Mouse (Mus musculus): Measurements from ENCODE around the gene Ppm1l. TPM values are rescaled to one million over a fixed set of nuclear protein-coding genes. Genes with fewer than 3 reads are reported as not detected.

Gene Ppm1l
- polyA plus RNA-seq, 1 experiment from 2014 or later = 5.7 TPM

DNA sequence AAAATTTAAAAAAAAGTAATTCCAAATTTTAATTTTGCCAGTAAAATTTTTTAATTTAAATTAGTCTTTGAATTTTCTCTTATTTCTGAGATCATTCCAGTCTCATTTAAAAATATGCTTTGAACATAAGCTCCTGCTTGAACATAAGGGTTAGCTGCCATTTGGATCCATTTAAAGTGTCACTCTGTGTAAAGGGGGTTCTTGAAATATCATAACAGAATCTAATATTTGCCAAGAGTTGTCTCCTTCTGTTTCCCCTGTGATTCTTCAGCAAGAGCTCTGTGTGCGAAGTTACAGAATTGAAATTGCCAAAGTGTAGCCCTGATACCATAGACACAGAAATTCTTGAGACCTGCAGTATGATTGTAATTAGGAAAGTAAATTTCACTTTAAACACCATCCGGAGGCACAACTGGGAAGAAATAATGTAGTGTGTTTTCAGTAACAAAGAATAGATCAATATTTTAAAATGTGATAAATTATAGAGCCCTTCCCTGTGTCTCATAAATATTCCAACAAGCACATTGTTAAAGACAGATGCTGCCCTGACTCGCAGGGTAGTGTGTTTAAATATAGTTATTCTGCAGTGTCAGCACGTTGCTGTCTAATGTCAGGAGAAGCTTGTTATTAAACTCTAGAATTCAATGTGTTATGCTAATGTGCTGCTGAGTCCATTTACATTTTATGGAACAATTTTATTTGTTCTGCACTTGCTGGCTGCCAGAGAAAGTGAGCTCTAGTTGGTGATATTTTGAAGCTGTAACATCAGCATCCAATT lies 177.8 kb downstream of the Ppm1l start:
- peaks cover 8% of the 10 kb centered on the region for H3K4me1 ChIP-seq (ENCODE audit: insufficient read depth, low read length)
- no peak overlapping the region for H3K9ac ChIP-seq (replicated peaks; ENCODE audit: low read length)
- H3K4me3 ChIP-seq (ENCODE audit: low read length) = no peak overlapping the region
- 66% methylated on average over 4 of the region's 4 CpGs for WGBS
- no peak overlapping the region for H3K4me2 ChIP-seq (replicated peaks; ENCODE audit: low read depth, low read length)
- no peaks in the 10 kb centered on the region for H3K36me3 ChIP-seq (ENCODE audit: insufficient read depth, low read length)
- no peaks in the 10 kb centered on the region for H3K9me3 ChIP-seq (ENCODE audit: low read length)
- no peaks in the 10 kb centered on the region; the same call in 1 of the 2 replicates for H3K27me3 ChIP-seq (ENCODE audit: insufficient read depth, low read length)
- no peak for ATAC-seq (ENCODE audit: low FRiP score, low TSS enrichment)
- no peak overlapping the region for H3K27ac ChIP-seq (ENCODE audit: low read length)

DNA sequence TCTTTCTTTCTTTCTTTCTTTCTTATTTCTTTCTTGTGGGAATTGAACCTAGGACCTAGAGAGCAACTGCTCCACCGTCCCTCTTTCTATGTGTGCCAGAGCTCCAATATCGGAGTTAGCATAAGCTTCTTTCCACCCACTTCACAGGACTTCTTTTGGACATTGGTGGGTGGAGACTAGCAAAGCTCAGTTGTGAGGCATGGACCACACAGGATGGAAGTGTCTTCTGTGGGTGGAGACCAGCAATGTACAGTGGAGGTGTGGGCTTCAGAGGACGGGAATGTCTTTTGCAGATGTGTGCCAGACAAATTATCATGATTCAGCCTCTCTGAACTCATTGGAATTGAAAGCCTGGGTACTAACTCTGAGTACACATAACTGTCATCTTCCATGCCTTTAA lies 180.5 kb downstream of the Ppm1l start:
- Histone ChIP-seq H3K4me3 (ENCODE audit: low read length) (no peak overlapping the region), H3K9ac (replicated peaks; ENCODE audit: low read length) (no peak overlapping the region), H3K4me2 (replicated peaks; ENCODE audit: low read depth, low read length) (no peak overlapping the region), H3K27me3 (ENCODE audit: insufficient read depth, low read length) (no peaks in the 10 kb centered on the region; the same call in 1 of the 2 replicates), H3K27ac (ENCODE audit: low read length) (no peak overlapping the region), H3K36me3 (ENCODE audit: insufficient read depth, low read length) (no peaks in the 10 kb centered on the region), H3K4me1 (ENCODE audit: insufficient read depth, low read length) (peaks cover 9% of the 10 kb centered on the region), H3K9me3 (ENCODE audit: low read length) (no peaks in the 10 kb centered on the region)
- ATAC-seq (ENCODE audit: low FRiP score, low TSS enrichment) = no peak
- 83% methylated on average over 3 of the region's 3 CpGs for WGBS

DNA sequence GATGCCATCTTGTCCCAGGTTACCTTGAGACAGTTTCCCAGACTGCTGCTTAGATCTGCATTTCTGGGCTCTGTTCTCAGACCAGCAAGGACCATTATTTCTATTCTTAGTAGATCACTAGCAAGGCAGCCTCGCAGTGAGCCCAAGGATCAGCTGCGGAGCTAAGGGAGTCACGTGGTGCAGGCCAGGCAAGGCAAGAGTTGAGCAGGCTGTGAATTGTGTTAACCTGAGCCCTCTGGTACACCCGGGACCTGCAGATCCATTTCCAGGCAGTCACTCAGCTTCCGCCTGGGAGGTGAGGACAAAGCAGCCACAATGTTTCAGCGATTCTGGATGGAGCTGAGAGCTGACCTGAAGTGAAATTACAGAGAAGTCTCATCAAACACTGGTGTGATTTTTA lies 185.3 kb downstream of the Ppm1l start:
- no peak overlapping the region for H3K4me3 ChIP-seq (ENCODE audit: low read length)
- H3K9me3 ChIP-seq (ENCODE audit: low read length) = no peaks in the 10 kb centered on the region
- ATAC-seq (ENCODE audit: low FRiP score, low TSS enrichment) = peak; percentile 71; the same call in 1 of the 2 replicates
- 10% methylated on average over 6 of the region's 6 CpGs for WGBS
- H3K36me3 ChIP-seq (ENCODE audit: insufficient read depth, low read length) = no peaks in the 10 kb centered on the region
- no peak overlapping the region for H3K27ac ChIP-seq (ENCODE audit: low read length)
- H3K4me2 ChIP-seq (replicated peaks; ENCODE audit: low read depth, low read length) = no peak overlapping the region
- H3K4me1 ChIP-seq (ENCODE audit: insufficient read depth, low read length) = peaks cover 13% of the 10 kb centered on the region
- H3K9ac ChIP-seq (replicated peaks; ENCODE audit: low read length) = 0 out of 2 replicates have a peak overlapping the region, but pooled peaks have one; percentile 4
- H3K27me3 ChIP-seq (ENCODE audit: insufficient read depth, low read length) = no peaks in the 10 kb centered on the region

DNA sequence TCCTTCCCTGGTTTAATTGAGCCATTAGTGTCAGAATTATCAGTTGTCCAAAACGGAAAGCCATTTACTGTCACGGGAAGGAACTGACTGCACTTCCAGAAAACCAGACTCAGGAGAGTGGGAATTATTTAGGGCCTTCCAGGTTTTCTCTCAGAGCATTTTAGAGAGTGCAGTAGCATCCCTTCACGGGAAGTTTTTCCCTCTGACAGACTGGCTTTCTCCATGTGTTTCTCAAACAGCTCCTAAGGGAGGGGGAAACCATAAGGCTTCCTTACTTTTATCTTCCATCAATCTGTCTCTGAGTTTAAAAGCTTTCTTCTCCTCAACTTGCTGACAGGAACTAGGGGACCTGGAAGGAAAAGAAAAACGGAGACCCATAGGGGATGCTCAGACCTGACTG lies 185.9 kb downstream of the Ppm1l start:
- 15% methylated on average over 4 of the region's 4 CpGs for WGBS
- no peak for ATAC-seq (ENCODE audit: low FRiP score, low TSS enrichment)
- peaks cover 13% of the 10 kb centered on the region for H3K4me1 ChIP-seq (ENCODE audit: insufficient read depth, low read length)
- H3K4me2 ChIP-seq (replicated peaks; ENCODE audit: low read depth, low read length) = no peak overlapping the region
- no peak overlapping the region for H3K4me3 ChIP-seq (ENCODE audit: low read length)
- no peaks in the 10 kb centered on the region for H3K36me3 ChIP-seq (ENCODE audit: insufficient read depth, low read length)
- H3K27me3 ChIP-seq (ENCODE audit: insufficient read depth, low read length) = no peaks in the 10 kb centered on the region
- H3K27ac ChIP-seq (ENCODE audit: low read length) = no peak overlapping the region
- no peak overlapping the region for H3K9ac ChIP-seq (replicated peaks; ENCODE audit: low read length)
- H3K9me3 ChIP-seq (ENCODE audit: low read length) = no peaks in the 10 kb centered on the region

DNA sequence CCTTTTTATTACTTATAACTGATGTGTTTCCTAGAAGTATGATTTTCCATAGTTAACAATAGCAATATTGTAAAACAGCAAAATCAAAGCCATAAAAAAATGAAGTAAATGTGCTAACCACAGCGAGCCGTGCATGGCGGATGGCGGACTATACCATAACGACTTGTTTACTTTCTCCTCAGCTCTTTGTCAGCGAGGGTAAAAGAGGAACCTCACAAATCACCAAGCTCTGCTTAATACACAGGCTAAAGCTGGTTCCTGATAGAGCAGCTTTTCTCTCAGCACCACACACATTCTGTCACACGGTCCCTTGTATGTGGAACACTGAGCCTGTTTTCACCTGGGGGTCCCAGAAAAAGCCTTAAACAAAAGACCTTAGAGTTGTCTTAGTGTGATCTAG lies 188.4 kb downstream of the Ppm1l start:
- Histone ChIP-seq H3K4me3 (ENCODE audit: low read length) (no peak overlapping the region), H3K4me1 (ENCODE audit: insufficient read depth, low read length) (peaks cover 13% of the 10 kb centered on the region), H3K4me2 (replicated peaks; ENCODE audit: low read depth, low read length) (no peak overlapping the region), H3K9ac (replicated peaks; ENCODE audit: low read length) (no peak overlapping the region), H3K27me3 (ENCODE audit: insufficient read depth, low read length) (no peaks in the 10 kb centered on the region), H3K27ac (ENCODE audit: low read length) (no peak overlapping the region), H3K36me3 (ENCODE audit: insufficient read depth, low read length) (no peaks in the 10 kb centered on the region), H3K9me3 (ENCODE audit: low read length) (no peaks in the 10 kb centered on the region)
- WGBS = 63% methylated on average over 7 of the region's 7 CpGs
- no peak for ATAC-seq (ENCODE audit: low FRiP score, low TSS enrichment)

DNA sequence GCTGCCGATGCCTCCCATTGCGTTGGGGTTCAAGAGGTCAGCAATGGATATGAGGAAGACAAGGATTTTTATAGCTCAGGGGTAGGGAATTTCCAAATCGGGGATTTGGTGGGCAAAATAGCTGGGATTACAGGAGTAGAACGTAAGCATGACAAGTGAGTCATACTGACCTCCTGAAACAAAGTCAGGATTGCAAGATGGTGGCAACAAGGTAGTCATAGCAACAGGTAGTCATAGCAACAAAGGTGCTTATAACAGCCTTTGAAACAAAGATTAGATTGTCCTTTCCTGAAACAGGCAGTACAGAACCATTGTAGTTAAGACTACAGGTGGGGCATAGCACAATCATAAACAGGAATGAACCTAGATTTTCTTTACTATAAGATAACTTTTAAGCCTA lies 189.7 kb downstream of the Ppm1l start:
- Histone ChIP-seq H3K4me2 (replicated peaks; ENCODE audit: low read depth, low read length) (no peak overlapping the region), H3K9ac (replicated peaks; ENCODE audit: low read length) (no peak overlapping the region), H3K4me3 (ENCODE audit: low read length) (no peak overlapping the region), H3K9me3 (ENCODE audit: low read length) (no peaks in the 10 kb centered on the region), H3K36me3 (ENCODE audit: insufficient read depth, low read length) (no peaks in the 10 kb centered on the region), H3K27me3 (ENCODE audit: insufficient read depth, low read length) (no peaks in the 10 kb centered on the region), H3K4me1 (ENCODE audit: insufficient read depth, low read length) (peaks cover 13% of the 10 kb centered on the region), H3K27ac (ENCODE audit: low read length) (no peak overlapping the region)
- no peak for ATAC-seq (ENCODE audit: low FRiP score, low TSS enrichment)
- WGBS = 87% methylated on average over 4 of the region's 4 CpGs

DNA sequence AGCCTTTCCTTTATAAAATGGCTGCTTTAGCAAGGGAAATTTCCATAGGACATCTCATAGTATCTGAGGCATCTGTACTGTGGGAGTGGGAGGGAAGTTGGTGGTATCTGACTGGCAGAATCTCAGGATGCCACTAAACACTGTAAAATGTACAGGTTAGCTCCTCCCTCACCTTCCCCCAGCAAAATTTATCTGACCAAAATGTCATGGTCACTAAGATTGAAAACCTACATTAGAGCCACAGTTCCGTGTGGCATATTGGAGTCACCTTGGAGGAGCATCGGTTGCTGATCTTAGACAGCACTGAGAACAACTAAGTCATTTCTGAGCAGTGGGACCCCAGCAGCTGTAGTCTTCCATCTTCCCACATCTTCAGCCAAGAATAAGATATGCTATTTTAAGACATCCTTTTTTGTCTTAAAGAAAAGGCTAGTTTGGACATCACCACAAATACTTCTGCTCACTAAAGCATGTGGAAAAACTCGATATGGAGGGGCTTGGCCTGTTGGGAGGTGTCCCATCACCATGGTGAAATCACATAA lies 192.8 kb downstream of the Ppm1l start:
- H3K4me3 ChIP-seq (ENCODE audit: low read length) = no peak overlapping the region
- H3K4me2 ChIP-seq (replicated peaks; ENCODE audit: low read depth, low read length) = no peak overlapping the region
- no peak overlapping the region for H3K9ac ChIP-seq (replicated peaks; ENCODE audit: low read length)
- WGBS = 66% methylated on average over 3 of the region's 3 CpGs
- no peaks in the 10 kb centered on the region for H3K9me3 ChIP-seq (ENCODE audit: low read length)
- peaks cover 6% of the 10 kb centered on the region; the same call in 1 of the 2 replicates for H3K4me1 ChIP-seq (ENCODE audit: insufficient read depth, low read length)
- H3K36me3 ChIP-seq (ENCODE audit: insufficient read depth, low read length) = no peaks in the 10 kb centered on the region
- H3K27ac ChIP-seq (ENCODE audit: low read length) = no peak overlapping the region
- no peaks in the 10 kb centered on the region for H3K27me3 ChIP-seq (ENCODE audit: insufficient read depth, low read length)
- ATAC-seq (ENCODE audit: low FRiP score, low TSS enrichment) = no peak

DNA sequence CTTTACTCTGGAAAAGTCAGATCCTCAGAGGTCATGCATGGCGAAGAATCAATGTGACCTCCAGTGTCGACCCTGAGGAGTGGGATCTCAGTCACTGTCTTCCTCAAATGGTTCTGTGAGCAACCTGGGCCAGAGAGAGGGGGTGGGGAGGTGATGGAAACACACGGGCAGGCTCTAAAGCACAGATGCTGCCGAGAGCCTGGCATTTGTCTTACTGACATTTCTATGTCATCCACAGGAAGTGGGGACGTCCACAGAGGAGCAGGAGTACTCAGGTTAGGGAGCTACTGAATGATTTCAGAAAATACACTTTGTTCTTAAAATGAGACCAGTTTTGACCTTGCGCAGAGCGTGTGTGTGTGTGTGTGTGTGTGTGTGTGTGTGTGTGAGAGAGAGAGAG lies 195.2 kb downstream of the Ppm1l start:
- WGBS = 33% methylated on average over 7 of the region's 7 CpGs
- no peak for ATAC-seq (ENCODE audit: low FRiP score, low TSS enrichment)
- no peak overlapping the region for H3K4me2 ChIP-seq (replicated peaks; ENCODE audit: low read depth, low read length)
- no peak overlapping the region for H3K9ac ChIP-seq (replicated peaks; ENCODE audit: low read length)
- H3K36me3 ChIP-seq (ENCODE audit: insufficient read depth, low read length) = no peaks in the 10 kb centered on the region
- no peaks in the 10 kb centered on the region for H3K27me3 ChIP-seq (ENCODE audit: insufficient read depth, low read length)
- H3K4me3 ChIP-seq (ENCODE audit: low read length) = no peak overlapping the region
- H3K9me3 ChIP-seq (ENCODE audit: low read length) = no peaks in the 10 kb centered on the region
- peaks cover 17% of the 10 kb centered on the region for H3K4me1 ChIP-seq (ENCODE audit: insufficient read depth, low read length)
- H3K27ac ChIP-seq (ENCODE audit: low read length) = no peak overlapping the region

DNA sequence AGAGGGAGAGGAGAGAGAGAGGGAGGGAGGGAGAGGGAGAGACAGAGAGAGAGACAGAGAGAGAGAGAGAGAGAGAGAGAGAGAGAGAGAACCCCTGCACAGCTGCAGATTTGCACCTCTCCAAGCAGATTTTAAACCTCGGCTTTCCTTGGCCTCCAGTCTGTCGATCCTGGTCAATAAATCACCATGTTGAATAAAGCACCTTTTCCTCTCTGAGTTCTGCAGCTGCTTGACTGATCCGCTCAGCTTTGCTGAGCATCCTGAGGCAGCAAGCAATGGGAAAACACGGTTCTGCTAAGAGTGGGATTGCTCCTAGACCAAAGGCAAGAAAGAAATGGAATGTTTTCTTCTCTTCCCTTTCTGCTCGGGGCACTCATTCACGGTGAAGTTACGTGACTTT lies 195.7 kb downstream of the Ppm1l start:
- Histone ChIP-seq H3K36me3 (ENCODE audit: insufficient read depth, low read length) (no peaks in the 10 kb centered on the region), H3K9ac (replicated peaks; ENCODE audit: low read length) (no peak overlapping the region), H3K4me1 (ENCODE audit: insufficient read depth, low read length) (peaks cover 17% of the 10 kb centered on the region), H3K4me2 (replicated peaks; ENCODE audit: low read depth, low read length) (0 out of 2 replicates have a peak overlapping the region, but pooled peaks have one; percentile 3), H3K4me3 (ENCODE audit: low read length) (no peak overlapping the region), H3K27me3 (ENCODE audit: insufficient read depth, low read length) (no peaks in the 10 kb centered on the region), H3K9me3 (ENCODE audit: low read length) (no peaks in the 10 kb centered on the region), H3K27ac (ENCODE audit: low read length) (no peak overlapping the region)
- peak; percentile 44; the same call in 1 of the 2 replicates for ATAC-seq (ENCODE audit: low FRiP score, low TSS enrichment)
- 10% methylated on average over 7 of the region's 7 CpGs for WGBS

DNA sequence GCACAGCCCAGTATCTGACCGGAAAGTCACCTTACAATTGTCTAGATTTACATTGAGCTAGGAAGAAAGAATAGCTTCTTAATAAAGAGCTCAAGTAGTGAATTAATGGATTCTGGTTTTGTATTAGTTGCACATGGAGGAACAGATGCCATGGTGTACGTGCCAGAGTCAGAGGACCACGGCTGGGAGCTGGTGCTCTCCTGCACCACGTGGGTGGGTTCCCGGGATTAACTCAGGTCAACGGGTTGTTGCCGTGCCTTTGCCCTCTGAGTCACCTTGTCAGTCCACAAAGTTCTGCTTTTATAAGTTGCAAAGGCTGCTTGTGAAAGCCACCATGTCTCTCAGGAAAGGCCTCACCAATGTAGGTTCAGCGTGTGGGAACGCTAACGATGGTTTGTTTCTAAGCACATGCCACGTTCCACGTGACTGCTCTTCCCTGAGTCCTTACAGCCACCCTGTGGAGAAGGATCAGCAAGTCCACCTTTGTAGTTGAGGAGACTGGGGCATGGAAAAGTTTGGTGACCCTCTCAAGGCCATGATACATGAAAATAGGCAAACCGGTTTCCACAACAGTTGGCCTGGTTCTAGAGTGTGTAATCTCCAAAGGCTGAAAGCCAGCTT lies 199.2 kb downstream of the Ppm1l start:
- Histone ChIP-seq H3K4me2 (replicated peaks; ENCODE audit: low read depth, low read length) (no peak overlapping the region), H3K9me3 (ENCODE audit: low read length) (no peaks in the 10 kb centered on the region), H3K4me1 (ENCODE audit: insufficient read depth, low read length) (peaks cover 17% of the 10 kb centered on the region), H3K27ac (ENCODE audit: low read length) (no peak overlapping the region), H3K9ac (replicated peaks; ENCODE audit: low read length) (no peak overlapping the region), H3K27me3 (ENCODE audit: insufficient read depth, low read length) (no peaks in the 10 kb centered on the region), H3K36me3 (ENCODE audit: insufficient read depth, low read length) (no peaks in the 10 kb centered on the region), H3K4me3 (ENCODE audit: low read length) (no peak overlapping the region)
- ATAC-seq (ENCODE audit: low FRiP score, low TSS enrichment) = peak; percentile 67
- WGBS = 41% methylated on average over 13 of the region's 13 CpGs

Measured in kidney, embryonic 16.5 days (tissue).